Mouse (Mus musculus): ENCODE results near the gene Mrpl28. TPM values are rescaled to one million over a fixed set of nuclear protein-coding genes. Genes with fewer than 3 reads are reported as not detected.
"Not testable (repeated sequence)": the region's sequence is repeated elsewhere in the genome, so short reads cannot be mapped to it uniquely, and the experiment has no call there.

Mrpl28 gene
- polyA plus RNA-seq, 1 experiment from 2014 or later, result 120 TPM

- Histone ChIP-seq H3K27me3 (no peaks in the 10 kb centered on the region), H3K36me3 (replicated peaks) (peaks cover 6% of the 10 kb centered on the region), H3K9me3 (replicated peaks) (no peaks in the 10 kb centered on the region), H3K27ac (replicated peaks) (peak overlapping the region; percentile 89), H3K4me3 (replicated peaks) (peak overlapping the region; percentile 97), H3K4me2 (peak overlapping the region; percentile 94), H3K9ac (peak overlapping the region; percentile 92), H3K4me1 (replicated peaks) (peaks cover 40% of the 10 kb centered on the region)
- ATAC-seq (ENCODE audit: insufficient read depth), result no peak
- WGBS (ENCODE audit: insufficient replicate concordance), result 69% methylated on average over 2 of the region's 2 CpGs
Observed at GRCm38 (mm10) chr17:26137751-26138130, 14.4 kb downstream of the Mrpl28 start.

GRCm38 (mm10) chr17:26138239-26138836, 15.0 kb downstream of the Mrpl28 start, which contains the start of gene Axin1:
Gene Axin1, plus strand, starts transcription at chr17:26138688.
- Histone ChIP-seq H3K27me3 (no peaks in the 10 kb centered on the region), H3K4me1 (replicated peaks) (peaks cover 40% of the 10 kb centered on the region), H3K4me3 (replicated peaks) (peak within 1 kb of the TSS; percentile 97), H3K9ac (peak within 1 kb of the TSS; percentile 92), H3K9me3 (replicated peaks) (no peaks in the 10 kb centered on the region), H3K27ac (replicated peaks) (peak within 1 kb of the TSS; percentile 89), H3K36me3 (replicated peaks) (peaks cover 12% of the 10 kb centered on the region), H3K4me2 (peak within 1 kb of the TSS; percentile 94)
- under 1% methylated on average over 42 of the region's 42 CpGs for WGBS (ENCODE audit: insufficient replicate concordance)
- ATAC-seq (ENCODE audit: insufficient read depth), result peak; percentile 92

- H3K4me2 ChIP-seq, result peak overlapping the region; percentile 94
- ATAC-seq (ENCODE audit: insufficient read depth), result peak; percentile 75
- peak overlapping the region; percentile 92 for H3K9ac ChIP-seq
- peaks cover 40% of the 10 kb centered on the region for H3K4me1 ChIP-seq (replicated peaks)
- peak overlapping the region; percentile 97 for H3K4me3 ChIP-seq (replicated peaks)
- H3K27me3 ChIP-seq, result no peaks in the 10 kb centered on the region
- under 1% methylated on average over 54 of the region's 58 CpGs for WGBS (ENCODE audit: insufficient replicate concordance)
- peaks cover 18% of the 10 kb centered on the region for H3K36me3 ChIP-seq (replicated peaks)
- H3K9me3 ChIP-seq (replicated peaks), result no peaks in the 10 kb centered on the region
- H3K27ac ChIP-seq (replicated peaks), result peak overlapping the region; percentile 89
Observed at GRCm38 (mm10) chr17:26138901-26139381, 15.6 kb downstream of the Mrpl28 start.

DNA sequence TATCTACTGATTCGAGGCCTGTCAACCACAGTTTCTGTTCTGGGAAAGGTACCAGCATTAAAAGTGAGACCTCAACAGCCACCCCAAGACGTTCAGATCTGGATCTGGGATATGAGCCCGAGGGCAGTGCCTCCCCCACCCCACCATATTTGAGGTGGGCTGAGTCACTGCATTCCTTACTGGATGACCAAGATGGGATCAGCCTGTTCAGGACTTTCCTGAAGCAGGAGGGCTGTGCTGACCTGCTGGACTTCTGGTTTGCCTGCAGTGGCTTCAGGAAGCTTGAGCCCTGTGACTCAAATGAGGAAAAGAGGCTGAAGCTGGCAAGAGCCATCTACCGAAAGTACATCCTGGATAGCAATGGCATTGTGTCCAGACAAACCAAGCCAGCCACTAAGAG, 19.5 kb downstream of the Mrpl28 start:
- no peak for ATAC-seq (ENCODE audit: insufficient read depth)
- H3K9me3 ChIP-seq (replicated peaks), result no peaks in the 10 kb centered on the region
- H3K4me3 ChIP-seq (replicated peaks), result no peak overlapping the region
- H3K9ac ChIP-seq, result no peak overlapping the region
- WGBS (ENCODE audit: insufficient replicate concordance), result 76% methylated on average over 4 of the region's 4 CpGs
- peaks cover 45% of the 10 kb centered on the region for H3K36me3 ChIP-seq (replicated peaks)
- peaks cover 33% of the 10 kb centered on the region for H3K4me1 ChIP-seq (replicated peaks)
- no peak overlapping the region for H3K4me2 ChIP-seq
- no peak overlapping the region for H3K27ac ChIP-seq (replicated peaks)
- no peaks in the 10 kb centered on the region for H3K27me3 ChIP-seq

GRCm38 (mm10) chr17:26143386-26143785, 20.1 kb downstream of the Mrpl28 start:
- Histone ChIP-seq H3K4me2 (no peak overlapping the region), H3K4me3 (replicated peaks) (no peak overlapping the region), H3K4me1 (replicated peaks) (peaks cover 29% of the 10 kb centered on the region), H3K9ac (no peak overlapping the region), H3K27ac (replicated peaks) (no peak overlapping the region), H3K36me3 (replicated peaks) (peaks cover 50% of the 10 kb centered on the region), H3K27me3 (no peaks in the 10 kb centered on the region), H3K9me3 (replicated peaks) (no peaks in the 10 kb centered on the region)
- no peak for ATAC-seq (ENCODE audit: insufficient read depth)
- 80% methylated on average over 5 of the region's 5 CpGs for WGBS (ENCODE audit: insufficient replicate concordance)

DNA sequence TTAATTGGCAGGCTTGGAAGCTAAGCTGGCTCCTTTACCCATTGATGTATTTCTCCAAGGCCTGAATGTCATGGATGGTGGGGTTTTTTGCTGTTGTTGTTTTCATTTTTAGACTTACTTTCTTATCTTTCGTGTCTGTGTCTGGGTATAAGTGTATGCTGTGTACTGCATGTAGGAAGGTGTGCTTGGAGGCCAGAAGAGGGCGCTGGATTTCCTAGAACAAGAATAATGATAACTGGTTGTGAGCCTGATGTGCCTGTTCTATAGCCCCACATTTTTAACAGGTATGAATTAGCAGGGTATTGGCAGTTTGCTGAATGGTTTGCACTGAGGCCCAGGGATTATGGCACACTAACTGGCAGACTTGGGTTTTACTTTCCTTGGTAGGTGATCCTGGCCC, 25.8 kb downstream of the Mrpl28 start:
- H3K9ac ChIP-seq, result no peak overlapping the region
- H3K27me3 ChIP-seq, result no peaks in the 10 kb centered on the region
- no peak for ATAC-seq (ENCODE audit: insufficient read depth)
- H3K4me2 ChIP-seq, result no peak overlapping the region
- WGBS (ENCODE audit: insufficient replicate concordance), result 66% methylated on average over 2 of the region's 2 CpGs
- H3K27ac ChIP-seq (replicated peaks), result no peak overlapping the region
- no peaks in the 10 kb centered on the region; the same call in 1 of the 2 replicates for H3K4me1 ChIP-seq (replicated peaks)
- H3K9me3 ChIP-seq (replicated peaks), result no peaks in the 10 kb centered on the region
- no peak overlapping the region for H3K4me3 ChIP-seq (replicated peaks)
- peaks cover 73% of the 10 kb centered on the region for H3K36me3 ChIP-seq (replicated peaks)

DNA sequence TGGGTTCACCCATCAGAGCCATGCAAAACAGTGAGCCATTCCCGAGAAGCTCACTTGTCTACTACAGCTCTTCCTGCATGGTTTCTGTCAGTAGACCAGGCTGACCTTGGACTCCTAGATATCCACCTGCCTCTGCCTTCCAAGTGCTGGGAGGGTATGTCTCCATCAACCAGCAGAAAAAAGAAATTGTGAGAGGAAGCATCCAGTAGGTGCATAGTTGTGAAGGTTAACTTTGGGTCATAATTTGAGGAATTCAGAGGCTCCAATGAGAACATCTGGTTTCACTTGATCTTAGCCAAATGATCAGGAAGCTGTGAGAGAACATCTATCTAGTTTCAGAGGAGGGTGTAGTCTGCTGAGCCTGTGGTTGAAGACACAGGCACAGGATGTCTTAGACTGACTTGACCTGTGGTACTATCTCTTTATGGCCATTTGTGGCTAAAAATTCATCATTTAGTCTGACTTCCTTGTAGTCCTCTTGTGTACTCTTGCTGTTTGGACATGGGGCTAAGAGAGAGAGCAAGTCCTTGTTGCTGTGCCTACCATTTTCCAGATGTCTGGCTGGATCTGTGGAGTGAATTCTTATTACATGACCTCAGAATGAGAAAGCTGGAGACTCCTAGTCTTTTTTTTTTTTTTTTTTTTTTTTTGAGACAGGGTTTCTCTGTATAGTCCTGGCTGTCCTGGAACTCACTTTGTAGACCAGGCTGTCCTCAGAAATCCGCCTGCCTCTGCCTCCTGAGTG, 28.8 kb downstream of the Mrpl28 start:
- no peak overlapping the region for H3K4me3 ChIP-seq (replicated peaks)
- H3K4me1 ChIP-seq (replicated peaks), result no peaks in the 10 kb centered on the region
- no peaks in the 10 kb centered on the region for H3K9me3 ChIP-seq (replicated peaks)
- no peak overlapping the region for H3K4me2 ChIP-seq
- H3K9ac ChIP-seq, result no peak overlapping the region
- H3K27ac ChIP-seq (replicated peaks), result no peak overlapping the region
- peaks cover 64% of the 10 kb centered on the region for H3K36me3 ChIP-seq (replicated peaks)
- WGBS (ENCODE audit: insufficient replicate concordance), result 68% methylated on average over 2 of the region's 2 CpGs
- H3K27me3 ChIP-seq, result no peaks in the 10 kb centered on the region
- ATAC-seq (ENCODE audit: insufficient read depth), result no peak

DNA sequence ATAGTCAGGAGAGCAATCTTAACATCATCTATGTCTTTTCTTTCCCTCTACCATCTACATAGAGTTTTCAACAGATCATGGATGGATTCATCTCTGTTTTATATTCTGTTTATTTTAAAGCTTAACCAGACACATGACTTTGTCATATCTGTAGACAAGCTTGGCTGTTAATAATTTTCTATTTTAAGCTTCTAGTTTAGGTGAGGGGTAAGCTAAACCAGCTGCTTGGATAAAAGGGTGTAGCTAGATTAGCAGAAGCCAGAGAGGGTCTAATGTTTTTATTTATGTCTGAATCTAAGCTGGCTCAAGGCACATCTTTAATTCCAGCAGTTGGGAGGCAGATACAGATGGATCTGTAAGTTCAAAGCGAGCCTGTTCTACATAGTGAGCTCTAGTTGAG, 39.4 kb downstream of the Mrpl28 start:
- Histone ChIP-seq H3K4me1 (replicated peaks) (no peaks in the 10 kb centered on the region), H3K27ac (replicated peaks) (no peak overlapping the region), H3K36me3 (replicated peaks) (peaks cover 5% of the 10 kb centered on the region; the same call in 1 of the 2 replicates), H3K27me3 (no peaks in the 10 kb centered on the region), H3K9ac (no peak overlapping the region), H3K4me2 (no peak overlapping the region), H3K4me3 (replicated peaks) (no peak overlapping the region), H3K9me3 (replicated peaks) (no peaks in the 10 kb centered on the region)
- no peak for ATAC-seq (ENCODE audit: insufficient read depth)
- 83% methylated on average over 1 of the region's 1 CpGs for WGBS (ENCODE audit: insufficient replicate concordance)

DNA sequence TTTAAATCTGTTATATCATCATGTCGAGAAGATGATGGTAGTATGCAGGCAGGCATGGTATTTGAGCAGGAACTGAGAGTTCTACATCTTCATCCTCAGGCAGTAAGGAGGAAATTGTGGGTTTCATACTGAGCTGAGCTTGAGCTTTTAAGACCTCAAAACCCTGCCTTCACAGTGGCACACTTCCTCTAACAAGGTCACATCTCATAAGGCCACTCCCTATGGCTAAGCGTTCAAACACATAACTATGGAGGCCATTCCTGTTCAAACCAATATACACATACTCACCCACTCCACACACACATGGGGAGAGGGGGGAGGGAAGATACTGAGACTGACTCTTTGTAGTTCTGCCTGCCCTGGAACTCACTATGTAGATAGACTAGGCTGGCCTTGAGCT, 44.7 kb downstream of the Mrpl28 start:
- H3K9me3 ChIP-seq (replicated peaks), result no peaks in the 10 kb centered on the region
- H3K4me1 ChIP-seq (replicated peaks), result 0 out of 2 replicates have a peak, but pooled peaks cover 3% of the 10 kb centered on the region
- no peak overlapping the region for H3K9ac ChIP-seq
- no peak overlapping the region for H3K27ac ChIP-seq (replicated peaks)
- no peaks in the 10 kb centered on the region for H3K27me3 ChIP-seq
- peaks cover 5% of the 10 kb centered on the region; the same call in 1 of the 2 replicates for H3K36me3 ChIP-seq (replicated peaks)
- H3K4me3 ChIP-seq (replicated peaks), result no peak overlapping the region
- WGBS (ENCODE audit: insufficient replicate concordance), result 15% methylated on average over 2 of the region's 2 CpGs
- no peak overlapping the region for H3K4me2 ChIP-seq
- ATAC-seq (ENCODE audit: insufficient read depth), result no peak

- not testable (repeated sequence) for H3K4me3 ChIP-seq (replicated peaks); H3K4me2 ChIP-seq; H3K27ac ChIP-seq (replicated peaks); H3K9ac ChIP-seq; ATAC-seq (ENCODE audit: insufficient read depth); H3K27me3 ChIP-seq; H3K9me3 ChIP-seq (replicated peaks); H3K4me1 ChIP-seq (replicated peaks)
- peaks cover 36% of the 10 kb centered on the region for H3K36me3 ChIP-seq (replicated peaks)
- 65% methylated on average over 2 of the region's 2 CpGs for WGBS (ENCODE audit: insufficient replicate concordance)
Observed at GRCm38 (mm10) chr17:26175248-26175647, 51.9 kb downstream of the Mrpl28 start.
